Mouse (Mus musculus) limb, embryonic 14.5 days (tissue): ENCODE measurements around the gene Endov. TPM values are rescaled to one million over a fixed set of nuclear protein-coding genes. Genes with fewer than 3 reads are reported as not detected.

Experiments
- ATAC-seq: fragments of 200-750 bp; cut with Nextera tagmentation; 2 replicates; pipeline ENCODE4 v1.8.0; 2017; ENCODE audit warnings: low read depth, moderate number of reproducible peaks, moderate TSS enrichment; ENCODE audit not compliant: low FRiP score
- DNase-seq: peaks from one replicate; pipeline ENCODE4 v3.0.0-alpha.2; 2015; ENCODE audit warnings: low spot score
- H3K27ac ChIP-seq: fragments of 300-500 bp; sonication (generic); replicated peaks from 2 replicates; pipeline ENCODE4 v1.5.1; 2014; ENCODE audit warnings: low read depth, mild to moderate bottlenecking, low read length, moderate library complexity, mixed read lengths
- H3K27me3 ChIP-seq: fragments of 300-500 bp; sonication (generic); 2 replicates; pipeline ENCODE4 v1.6.1; 2014; ENCODE audit warnings: low read length, mixed read lengths; ENCODE audit not compliant: control insufficient read depth, insufficient read depth
- H3K36me3 ChIP-seq: fragments of 300-500 bp; sonication (generic); 2 replicates; pipeline ENCODE4 v1.6.1; 2014; ENCODE audit warnings: mild to moderate bottlenecking, low read length, moderate library complexity, mixed read lengths; ENCODE audit not compliant: control insufficient read depth, insufficient read depth
- H3K4me1 ChIP-seq: fragments of 300-500 bp; sonication (generic); 2 replicates; pipeline ENCODE4 v1.6.1; 2014; ENCODE audit warnings: antibody characterized with exemption, low read length, mixed read lengths; ENCODE audit not compliant: control insufficient read depth, insufficient read depth
- H3K4me2 ChIP-seq: fragments of 300-500 bp; sonication (generic); replicated peaks from 2 replicates; pipeline ENCODE4 v1.6.1; 2014; ENCODE audit warnings: low read depth, mild to moderate bottlenecking, low read length, moderate library complexity; ENCODE audit not compliant: severe bottlenecking
- H3K4me3 ChIP-seq: fragments of 300-500 bp; sonication (generic); replicated peaks from 2 replicates; pipeline ENCODE4 v1.5.1; 2014; ENCODE audit warnings: low read length
- H3K9ac ChIP-seq: fragments of 300-500 bp; sonication (generic); 2 replicates; pipeline ENCODE4 v1.6.1; 2014; ENCODE audit warnings: mild to moderate bottlenecking, low read depth, low read length, moderate library complexity; ENCODE audit not compliant: severe bottlenecking
- H3K9me3 ChIP-seq: fragments of 300-500 bp; sonication (generic); 2 replicates; pipeline ENCODE4 v1.6.1; 2016; ENCODE audit warnings: low read length; ENCODE audit not compliant: control insufficient read depth
- POLR2A ChIP-seq: fragments of 200-500 bp; IDR thresholded peaks from 2 replicates; pipeline ENCODE4 v1.8.0; 2012; ENCODE audit warnings: inconsistent platforms, mild to moderate bottlenecking, moderate library complexity, borderline replicate concordance; ENCODE audit not compliant: insufficient read depth, insufficient read length; ENCODE audit errors: extremely low read depth
- WGBS: fragments of 180-500 bp; shearing (Covaris S2); extraction: QIAGEN DNeasy Blood & Tissue Kit; methylation state at CpG from one replicate; pipeline ENCODE4 v1.1.7; 2014; 5-methylcytosine and 5-hydroxymethylcytosine counted together
- polyA plus RNA-seq, 2 experiments: library from polyadenylated mRNA; depleted of rRNA in 1 of 2; stranded (reverse) in 1 of 2; unstranded in 1 of 2; fragments of >200 nt; fragmentation: Nextera tagmentation in 1 of 2; extraction: Ambion mirVana in 1 of 2; gene quantifications; 2 replicates each; pipeline versions ENCODE4 v1.2.1 to v1.2.3; 2012 to 2014

Gene Endov
- polyA plus RNA-seq, 2 experiments, result 14.9 to 29.3 TPM

DNA sequence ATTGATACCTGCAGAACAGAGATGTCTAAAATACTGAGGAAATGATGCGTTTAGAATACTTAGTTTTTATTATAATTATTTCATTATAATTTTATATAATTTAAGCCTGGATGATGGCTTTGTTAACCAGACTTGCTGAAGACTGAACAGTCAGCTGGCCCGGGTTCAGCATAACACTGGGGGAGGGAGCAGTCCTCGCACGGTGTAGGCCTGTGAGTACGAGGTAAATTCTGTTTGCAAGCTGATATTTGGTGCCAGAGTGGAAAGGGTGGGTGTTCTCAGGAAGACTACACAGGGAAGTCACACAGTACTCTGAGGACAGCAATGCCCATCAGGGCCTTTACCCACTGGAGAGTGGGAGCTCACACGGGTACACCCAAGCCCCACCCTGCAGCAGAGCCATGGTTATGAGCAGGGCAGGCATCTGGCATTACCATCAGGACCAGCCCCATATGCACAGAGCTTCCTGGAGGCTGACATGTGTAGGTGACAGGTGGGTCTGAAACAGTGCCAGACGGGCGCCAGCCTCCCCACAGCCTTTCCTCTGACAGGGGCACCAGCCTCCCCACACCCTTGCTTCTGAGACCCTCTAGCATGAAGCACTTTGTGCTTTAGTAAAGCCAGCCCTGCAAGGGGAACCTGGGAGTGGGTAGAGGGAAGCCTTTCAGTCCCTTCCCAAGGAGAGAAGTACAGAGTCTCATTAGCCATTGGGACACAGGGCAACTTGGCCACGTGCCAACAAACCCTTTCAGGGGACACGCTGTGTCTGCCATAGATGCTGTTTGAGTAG, 59.6 kb downstream of the Endov start:
- no peak for DNase-seq
- WGBS, result 43% methylated on average over 10 of the region's 10 CpGs
- H3K4me1 ChIP-seq, result peaks cover 20% of the 10 kb centered on the region

DNA sequence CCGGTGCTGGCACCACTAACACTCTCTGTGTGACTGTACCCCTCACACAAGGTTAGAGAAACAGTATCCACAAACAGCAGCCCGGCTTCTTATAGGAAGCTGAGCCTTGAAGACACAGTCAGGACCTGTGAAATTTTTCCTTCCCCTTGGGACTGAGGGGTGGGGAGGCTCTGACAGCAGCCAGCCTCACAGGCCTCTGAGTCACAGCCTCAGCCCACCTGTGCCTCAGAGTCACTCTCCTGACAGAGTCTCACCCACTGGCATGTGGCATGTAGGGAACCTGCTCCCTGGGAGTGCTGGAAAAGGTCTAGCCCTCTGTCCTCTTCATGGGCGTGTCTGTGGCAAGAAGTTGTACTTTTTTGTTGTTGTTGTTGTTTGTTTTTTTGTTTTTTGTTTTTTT, 60.3 kb downstream of the Endov start:
- DNase-seq (no peak), ATAC-seq (no peak)
- H3K9me3 ChIP-seq, result no peaks in the 10 kb centered on the region
- H3K4me1 ChIP-seq, result peaks cover 20% of the 10 kb centered on the region
- WGBS, result 37% methylated on average over 3 of the region's 3 CpGs
- H3K9ac ChIP-seq, result no peak overlapping the region
- no peaks in the 10 kb centered on the region for H3K36me3 ChIP-seq
- no peak overlapping the region for H3K4me3 ChIP-seq
- H3K27ac ChIP-seq, result no peak overlapping the region
- H3K27me3 ChIP-seq, result peaks cover 45% of the 10 kb centered on the region
- no peak for TF ChIP-seq POLR2A
- H3K4me2 ChIP-seq, result no peak overlapping the region

More for the DNA sequence above, 59.6 kb downstream of the Endov start:
- H3K9me3 ChIP-seq, result no peaks in the 10 kb centered on the region
- no peak overlapping the region for H3K4me2 ChIP-seq
- no peaks in the 10 kb centered on the region for H3K36me3 ChIP-seq
- H3K27me3 ChIP-seq, result peaks cover 53% of the 10 kb centered on the region
- no peak for TF ChIP-seq POLR2A
- no peak overlapping the region for H3K4me3 ChIP-seq
- H3K9ac ChIP-seq, result no peak overlapping the region
- no peak overlapping the region for H3K27ac ChIP-seq
- ATAC-seq, result no peak

DNA sequence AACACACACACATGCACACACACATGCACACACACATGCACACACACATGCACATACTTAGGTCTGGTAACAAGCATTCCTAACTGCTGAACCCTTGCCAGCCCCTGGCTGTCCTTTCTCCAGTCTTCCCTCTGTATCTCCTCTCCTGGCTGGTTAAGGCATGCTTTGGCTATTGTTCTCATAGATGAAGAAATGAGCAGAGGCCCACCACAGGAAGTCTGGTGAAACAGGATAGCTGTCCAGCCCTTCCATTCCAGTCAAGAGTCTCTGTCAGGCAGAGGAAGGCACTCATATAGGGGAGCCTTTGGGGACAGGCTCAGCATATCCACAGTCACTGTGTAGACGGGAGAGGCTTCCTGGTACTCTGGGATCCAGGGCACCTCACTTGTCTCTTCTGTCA, 61.2 kb downstream of the Endov start:
- TF ChIP-seq POLR2A, result no peak
- H3K9ac ChIP-seq, result no peak overlapping the region
- ATAC-seq (no peak), DNase-seq (no peak)
- no peaks in the 10 kb centered on the region for H3K36me3 ChIP-seq
- WGBS, result 60% methylated on average over 1 of the region's 1 CpGs
- H3K4me2 ChIP-seq, result no peak overlapping the region
- no peak overlapping the region for H3K27ac ChIP-seq
- peaks cover 38% of the 10 kb centered on the region for H3K27me3 ChIP-seq
- peaks cover 15% of the 10 kb centered on the region for H3K4me1 ChIP-seq
- no peaks in the 10 kb centered on the region for H3K9me3 ChIP-seq
- H3K4me3 ChIP-seq, result no peak overlapping the region

DNA sequence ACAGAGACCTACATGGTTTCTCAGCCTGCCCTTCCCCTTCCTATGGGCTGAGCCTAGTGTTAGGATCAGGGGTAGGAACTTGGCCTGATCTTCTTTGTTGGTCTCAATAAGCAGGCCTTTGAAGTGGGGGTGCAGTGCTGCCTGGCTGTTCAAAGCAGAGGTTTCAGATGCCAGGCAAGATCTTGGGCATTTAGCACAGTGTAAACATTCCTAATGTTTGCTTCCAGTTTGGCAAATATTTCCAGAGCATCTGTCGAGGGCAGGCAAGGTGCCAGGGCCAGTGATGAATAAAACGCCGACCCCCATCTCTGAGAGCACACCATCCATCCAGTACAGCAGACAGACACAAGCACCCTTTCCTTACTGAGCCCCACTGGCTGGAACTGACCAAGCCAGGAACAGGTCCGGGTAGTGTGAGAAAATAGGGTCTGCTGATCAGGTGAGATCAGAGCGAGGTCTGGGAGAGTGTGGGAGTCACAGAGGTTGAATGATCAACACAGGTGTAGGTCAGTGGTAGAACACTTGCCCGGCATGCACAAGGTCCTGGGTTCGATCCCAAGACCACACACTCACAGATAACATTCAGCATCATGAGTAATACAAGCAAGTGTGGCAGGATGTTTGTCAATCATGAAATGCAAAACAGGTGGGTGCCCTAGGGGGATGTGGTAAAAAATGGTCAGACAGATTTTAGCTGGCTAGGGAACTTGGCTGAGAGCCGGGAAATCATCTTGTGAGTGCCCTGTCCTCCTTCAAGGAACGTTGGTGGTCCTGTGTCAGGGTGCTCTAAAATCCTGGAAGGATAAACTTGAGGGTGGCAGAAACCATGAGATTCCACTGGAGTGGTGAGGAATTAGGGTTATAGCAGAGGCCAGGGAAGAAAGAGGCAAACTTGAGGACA, 62.0 kb downstream of the Endov start:
- 54% methylated on average over 9 of the region's 9 CpGs for WGBS
- no peak for DNase-seq
- H3K27me3 ChIP-seq, result peaks cover 29% of the 10 kb centered on the region

DNA sequence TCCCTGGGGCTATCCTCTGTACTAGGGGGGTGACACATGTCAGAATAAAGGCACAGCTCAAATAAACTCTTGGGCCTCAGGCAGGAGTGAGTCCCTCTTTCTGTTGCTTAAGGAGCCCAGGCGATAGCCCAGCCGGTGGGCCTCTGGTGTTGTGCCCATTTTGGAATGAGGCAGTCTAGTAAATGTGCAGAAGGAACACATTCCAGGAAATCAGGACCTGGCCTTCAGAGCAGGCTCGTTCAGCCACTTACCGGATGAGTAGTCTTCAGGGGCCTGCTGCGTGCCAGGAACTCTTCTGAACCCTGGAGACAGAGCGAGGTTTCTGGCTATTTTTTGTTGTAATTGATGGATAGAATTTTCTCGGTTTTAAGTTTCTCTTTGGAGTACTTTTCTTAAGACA, 63.6 kb downstream of the Endov start:
- Histone ChIP-seq H3K4me1 (peaks cover 17% of the 10 kb centered on the region), H3K9ac (no peak overlapping the region), H3K4me3 (no peak overlapping the region), H3K9me3 (no peaks in the 10 kb centered on the region), H3K36me3 (no peaks in the 10 kb centered on the region), H3K27ac (no peak overlapping the region), H3K4me2 (no peak overlapping the region), H3K27me3 (peaks cover 14% of the 10 kb centered on the region)
- TF ChIP-seq POLR2A, result no peak
- 55% methylated on average over 7 of the region's 7 CpGs for WGBS
- DNase-seq (no peak), ATAC-seq (no peak)

More for the DNA sequence above, 62.0 kb downstream of the Endov start:
- Histone ChIP-seq H3K9me3 (no peaks in the 10 kb centered on the region), H3K27ac (no peak overlapping the region), H3K4me3 (no peak overlapping the region), H3K4me2 (no peak overlapping the region), H3K9ac (no peak overlapping the region), H3K4me1 (peaks cover 16% of the 10 kb centered on the region), H3K36me3 (no peaks in the 10 kb centered on the region)
- no peak for ATAC-seq
- no peak for TF ChIP-seq POLR2A
